ENCODE assay signal across 23 mouse cellular contexts in genomic region chr1:93165447-93165846, GRCm38 (mm10). TPM values are rescaled to one million over a fixed set of nuclear protein-coding genes. Genes with fewer than 3 reads are reported as not detected.
DNase-seq lines count a peak whose midpoint lies in the region; ATAC-seq and TF ChIP-seq lines count a peak whose summit lies in the region.
"Had no signal": no experiment of that assay in that cellular context is flagged by ENCODE, and none has a peak within 500 bp of the region (broad histone marks: within the 10 kb centered on the region; RNA-seq: fewer than 3 reads in every experiment).

No protein-coding gene starts in this region.

- H3K79me2 ChIP-seq in MEL (ENCODE audit: control insufficient read depth, insufficient read depth, low read length, poor library complexity), result no peaks in the 10 kb centered on the region

- no peaks in the 10 kb centered on the region for H3K4me1 ChIP-seq in MEL (ENCODE audit: control insufficient read depth in 1 of 2, insufficient read depth in 2 of 2, low read length in 2 of 2)
- H3K4me1 ChIP-seq in hindbrain, embryonic 11.5 days (replicated peaks; ENCODE audit: control insufficient read depth, insufficient read depth, low read length), result no peaks in the 10 kb centered on the region
- H3K4me1 ChIP-seq: forebrain, embryonic 12.5 days had no signal

- no peak overlapping the region for H3K4me2 ChIP-seq in hindbrain, embryonic 11.5 days (replicated peaks; ENCODE audit: low read depth, low read length)
- H3K4me2 ChIP-seq: embryonic facial prominence, embryonic 13.5 days; forebrain, embryonic 12.5 days; heart, embryonic 13.5 days; hindbrain, embryonic 12.5 days had no signal

- H3K36me3 ChIP-seq in MEL (ENCODE audit: control insufficient read depth in 1 of 2, insufficient read depth in 2 of 2, low read length in 2 of 2), result no peaks in the 10 kb centered on the region
- no peaks in the 10 kb centered on the region for H3K36me3 ChIP-seq in hindbrain, embryonic 11.5 days (ENCODE audit: control insufficient read depth, insufficient read depth, low read length)
- H3K36me3 ChIP-seq: embryonic facial prominence, embryonic 13.5 days; forebrain, embryonic 12.5 days; G1E; heart, embryonic 13.5 days; hindbrain, embryonic 12.5 days had no signal

- TF ChIP-seq RAD21 in MEL (IDR thresholded peaks at IDR 0.05; ENCODE audit: low read depth, low read length), result no peak

- H3K9me3 ChIP-seq in MEL (replicated peaks; ENCODE audit: insufficient read depth, low read length), result no peaks in the 10 kb centered on the region
- H3K9me3 ChIP-seq in hindbrain, embryonic 11.5 days (ENCODE audit: control insufficient read depth, low read length), result no peaks in the 10 kb centered on the region
- H3K9me3 ChIP-seq: embryonic facial prominence, embryonic 13.5 days; forebrain, embryonic 12.5 days; G1E; heart, embryonic 13.5 days; hindbrain, embryonic 12.5 days had no signal

- ATAC-seq in megakaryocyte progenitor cell, adult 5-6 weeks (replicated peaks; ENCODE audit: poor library complexity), result peak; percentile 69
- no peak for ATAC-seq in hindbrain, embryonic 11.5 days (ENCODE audit: low FRiP score)
- ATAC-seq: forebrain, embryonic 16.5 days; hindbrain, embryonic 16.5 days; inflammation-experienced regulatory T-cells, adult 6 months had no signal

- 86% methylated on average over 9 of the region's 9 CpGs for WGBS in hindbrain, embryonic 11.5 days

- no peak overlapping the region for H3K9ac ChIP-seq in MEL (ENCODE audit: control insufficient read depth, low read depth, low read length, poor library complexity, severe bottlenecking)
- H3K9ac ChIP-seq in hindbrain, embryonic 11.5 days (ENCODE audit: low read depth, low read length), result no peak overlapping the region
- H3K9ac ChIP-seq: embryonic facial prominence, embryonic 13.5 days; forebrain, embryonic 12.5 days; heart, embryonic 13.5 days; hindbrain, embryonic 12.5 days had no signal

- no peak for TF ChIP-seq CTCF in MEL (IDR thresholded peaks at IDR 0.05 in 2 of 3, conservative IDR thresholded peaks at IDR 0.05 in 1 of 3; ENCODE audit: control insufficient read depth in 1 of 3, insufficient read depth in 1 of 3, low read depth in 2 of 3, low read length in 3 of 3, poor library complexity in 1 of 3, severe bottlenecking in 1 of 3)

- no peak for TF ChIP-seq EP300 in MEL (IDR thresholded peaks at IDR 0.05; ENCODE audit: low read depth in 1 of 2, low read length in 2 of 2)

- H3K4me3 ChIP-seq in MEL (ENCODE audit: control insufficient read depth in 1 of 2, insufficient read depth in 1 of 2, low read depth in 2 of 2, low read length in 2 of 2), result no peak overlapping the region
- no peak overlapping the region for H3K4me3 ChIP-seq in hindbrain, embryonic 11.5 days (ENCODE audit: low read depth, low read length)
- H3K4me3 ChIP-seq: embryonic facial prominence, embryonic 13.5 days; forebrain, embryonic 12.5 days; heart, embryonic 13.5 days; hindbrain, embryonic 12.5 days had no signal

- DNase-seq in 3T3-L1 (ENCODE audit: low read depth, low spot score) (peak; percentile 53), 416B (ENCODE audit: low read depth) (peak; percentile 21), MEL (ENCODE audit: low read depth, low spot score) (peak; percentile 21)
- no peak for DNase-seq in hindbrain, embryonic 11.5 days (ENCODE audit: low spot score)
- no peak for DNase-seq in layer of hippocampus, postnatal 25 days (ENCODE audit: extremely low spot score in 1 of 2, low spot score in 1 of 2)
- no peak for DNase-seq in left cerebral cortex, adult 18-20 months (ENCODE audit: low spot score in 2 of 2)
- DNase-seq: adrenal gland, postnatal 14 days; cerebellum, adult 11-12 months; cerebellum, adult 9-10 months; cerebellum, postnatal 25 days; gastrocnemius, postnatal 14 days; heart, adult 11 months; heart, postnatal 36 days had no signal

- TF ChIP-seq POLR2A in MEL (IDR thresholded peaks at IDR 0.05; ENCODE audit: control insufficient read depth in 1 of 2, insufficient read depth in 1 of 2, low read depth in 1 of 2, low read length in 2 of 2, poor library complexity in 1 of 2), result no peak

- H3K27me3 ChIP-seq in MEL (ENCODE audit: control insufficient read depth in 1 of 2, insufficient read depth in 2 of 2, low read length in 2 of 2), result no peaks in the 10 kb centered on the region
- no peaks in the 10 kb centered on the region for H3K27me3 ChIP-seq in hindbrain, embryonic 11.5 days (ENCODE audit: control insufficient read depth, insufficient read depth, low read length)
- H3K27me3 ChIP-seq: embryonic facial prominence, embryonic 13.5 days; forebrain, embryonic 12.5 days had no signal

- no peak overlapping the region for H3K27ac ChIP-seq in MEL (ENCODE audit: control insufficient read depth, low read depth, low read length)
- no peak overlapping the region for H3K27ac ChIP-seq in hindbrain, embryonic 11.5 days (ENCODE audit: low read depth, low read length)
- H3K27ac ChIP-seq: embryonic facial prominence, embryonic 13.5 days; forebrain, embryonic 12.5 days; heart, embryonic 13.5 days; hindbrain, embryonic 12.5 days had no signal

TF ChIP-seq in MEL, 35 proteins besides CTCF, POLR2A, EP300 and RAD21:
- TF ChIP-seq GATA1 (IDR thresholded peaks at IDR 0.05; ENCODE audit: low read depth, low read length), result no peak
- TF ChIP-seq ZC3H11A (IDR thresholded peaks at IDR 0.05; ENCODE audit: low read depth, low read length), result no peak
- TF ChIP-seq MAX (IDR thresholded peaks at IDR 0.05; ENCODE audit: low read length), result 0 out of 2 replicates have a peak, but pooled peaks have one; percentile 13
- no peak for TF ChIP-seq RCOR1 (IDR thresholded peaks at IDR 0.05; ENCODE audit: low read depth, low read length)
- no peak for TF ChIP-seq UBTF (IDR thresholded peaks at IDR 0.05; ENCODE audit: borderline replicate concordance, insufficient read depth, low read depth, low read length)
- peak; percentile 49; the same call in 1 of the 2 replicates for TF ChIP-seq BHLHE40 (IDR thresholded peaks at IDR 0.05; ENCODE audit: borderline replicate concordance, low read depth, low read length)
- TF ChIP-seq SIN3A (IDR thresholded peaks at IDR 0.05; ENCODE audit: low read length), result no peak
- no peak for TF ChIP-seq HCFC1 (IDR thresholded peaks at IDR 0.05; ENCODE audit: low read depth, low read length)
- no peak for TF ChIP-seq TCF12 (IDR thresholded peaks at IDR 0.05; ENCODE audit: low read depth, low read length)
- peak; percentile 89 for TF ChIP-seq USF1 (IDR thresholded peaks at IDR 0.05; ENCODE audit: low read depth, low read length)
- TF ChIP-seq TAL1 (IDR thresholded peaks at IDR 0.05; ENCODE audit: low read length), result no peak
- TF ChIP-seq CHD2 (IDR thresholded peaks at IDR 0.05; ENCODE audit: low read length), result no peak
- TF ChIP-seq MAFK (IDR thresholded peaks at IDR 0.05; ENCODE audit: borderline replicate concordance, low read depth, low read length), result no peak
- no peak for TF ChIP-seq ZKSCAN1 (IDR thresholded peaks at IDR 0.05; ENCODE audit: low read depth, low read length)
- no peak for TF ChIP-seq MYB (IDR thresholded peaks at IDR 0.05; ENCODE audit: low read depth, low read length)
- TF ChIP-seq USF2 (IDR thresholded peaks at IDR 0.05; ENCODE audit: borderline replicate concordance in 1 of 2, insufficient read depth in 1 of 2, low read depth in 1 of 2, low read length in 2 of 2), result peak in 1 of 2 experiments; percentile 61; a peak in 2 of 4 replicates
- TF ChIP-seq POLR2AphosphoS5 (IDR thresholded peaks at IDR 0.05; ENCODE audit: borderline replicate concordance, low read depth, low read length), result no peak
TF ChIP-seq in MEL: peak in this region for 4.

RNA-seq across cellular contexts. Expression of gene Crocc2, which starts 3.1 kb away (rescaled TPM):
- not detected in 2 replicates for total RNA-seq in MEL (2012; rRNA removed)
- polyA plus RNA-seq in MEL (2012; ENCODE audit: insufficient read depth in 1 of 2, insufficient read length in 2 of 2, low read depth in 1 of 2, low replicate concordance in 2 of 2, missing spikeins in 1 of 2), result not detected
- not detected in 2 replicates for total RNA-seq in megakaryocyte progenitor cell, adult 5-6 weeks (2015)
- total RNA-seq in megakaryocyte progenitor cell, adult 5-6 weeks (2017), result not detected in 2 replicates
- polyA plus RNA-seq in hindbrain, embryonic 11.5 days (2014; fragmentation: Nextera tagmentation; extraction: Ambion mirVana), result 0.09 and 0.18 TPM in 2 replicates
- total RNA-seq in layer of hippocampus, postnatal 25 days (2021), result under 1 TPM; 0.17 to 0.35 TPM
- total RNA-seq in left cerebral cortex, adult 18-20 months (2021), result under 1 TPM; 0.07 to 0.16 TPM
- total RNA-seq: gastrocnemius, postnatal 14 days; heart, postnatal 36 days had no signal
- polyA plus RNA-seq: G1E; inflammation-experienced regulatory T-cells, adult 6 months had no signal

RNA-seq across cellular contexts. Expression of gene 2310007B03Rik, which starts 4.7 kb away (rescaled TPM):
- total RNA-seq in MEL (2012; rRNA removed), result not detected in 2 replicates
- polyA plus RNA-seq in MEL (2012; ENCODE audit: insufficient read depth in 1 of 2, insufficient read length in 2 of 2, low read depth in 1 of 2, low replicate concordance in 2 of 2, missing spikeins in 1 of 2), result not detected
- total RNA-seq in megakaryocyte progenitor cell, adult 5-6 weeks (2015), result not detected in 2 replicates
- not detected in 2 replicates for total RNA-seq in megakaryocyte progenitor cell, adult 5-6 weeks (2017)
- 0.49 and 0.77 TPM in 2 replicates for polyA plus RNA-seq in hindbrain, embryonic 11.5 days (2014; fragmentation: Nextera tagmentation; extraction: Ambion mirVana)
- total RNA-seq in layer of hippocampus, postnatal 25 days (2021), result not detected
- total RNA-seq in left cerebral cortex, adult 18-20 months (2021), result not detected
- total RNA-seq: adrenal gland, postnatal 14 days; gastrocnemius, postnatal 14 days; heart, postnatal 36 days had no signal
- polyA plus RNA-seq: frontal cortex, adult 2 months; G1E; inflammation-experienced regulatory T-cells, adult 6 months had no signal

RNA-seq across cellular contexts. Expression of gene Agxt, which starts 30.4 kb away (rescaled TPM):
- not detected in 2 replicates for total RNA-seq in MEL (2012; rRNA removed)
- polyA plus RNA-seq in MEL (2012; ENCODE audit: insufficient read depth in 1 of 2, insufficient read length in 2 of 2, low read depth in 1 of 2, low replicate concordance in 2 of 2, missing spikeins in 1 of 2), result not detected
- total RNA-seq in megakaryocyte progenitor cell, adult 5-6 weeks (2015), result not detected in 2 replicates
- not detected in 2 replicates for total RNA-seq in megakaryocyte progenitor cell, adult 5-6 weeks (2017)
- not detected in 2 replicates for polyA plus RNA-seq in hindbrain, embryonic 11.5 days (2014; fragmentation: Nextera tagmentation; extraction: Ambion mirVana)
- total RNA-seq in layer of hippocampus, postnatal 25 days (2021), result not detected
- total RNA-seq in left cerebral cortex, adult 18-20 months (2021), result not detected
- total RNA-seq: G1E; gastrocnemius, postnatal 14 days; heart, postnatal 36 days had no signal
- polyA plus RNA-seq: embryonic facial prominence, embryonic 13.5 days; forebrain, embryonic 12.5 days; forebrain, embryonic 16.5 days; frontal cortex, adult 2 months; G1E; heart, embryonic 13.5 days; hindbrain, embryonic 12.5 days; hindbrain, embryonic 16.5 days; inflammation-experienced regulatory T-cells, adult 6 months had no signal

Comparison
In these comparisons a context has a peak if more than half of its experiments do, and no peak if none do; other contexts are left out.
1. DNase-seq: peak in 3T3-L1 (single experiment), 416B (single experiment) and MEL (single experiment); none in hindbrain, embryonic 11.5 days (single experiment), layer of hippocampus, postnatal 25 days (0 of 2) and left cerebral cortex, adult 18-20 months (0 of 2).